Mouse (Mus musculus) adrenal gland, adult 10 weeks (tissue): ENCODE results near the gene Olfr181. TPM values are rescaled to one million over a fixed set of nuclear protein-coding genes. Genes with fewer than 3 reads are reported as not detected.

Experiments used
- polyA plus RNA-seq: library from polyadenylated mRNA; stranded (reverse); fragments of 350-450 nt; fragmentation: Illumina TruSeq; extraction: RNeasy Lipid Tissue Mini Kit (QIAGEN cat#74804); gene quantifications from one replicate; pipeline ENCODE4 v1.2.3, GENCODE M21; 2014; ENCODE audit warnings: low read depth, low replicate concordance

Gene Olfr181
- polyA plus RNA-seq: not detected

GRCm38 (mm10) chr16:58928655-58929054, at the start of gene Olfr181:
Gene Olfr181 (minus strand): TSS chr16:58928755.

GRCm38 (mm10) chr16:58929292-58929691, 737 bp upstream of the Olfr181 start, which contains the start of gene Olfr180:
Gene Olfr180 (minus strand): TSS chr16:58929392.

GRCm38 (mm10) chr16:58891963-58892362, 36.6 kb downstream of the Olfr181 start, which contains the start of gene Olfr178:
Gene Olfr178 (minus strand): TSS chr16:58892063.

Other genes with a start within 250 kb of the Olfr181 start
- not detected for gene Gpr15, start 209.7 kb downstream of the Olfr181 start, polyA plus RNA-seq
- gene Cldnd1, start 200.8 kb downstream of the Olfr181 start, polyA plus RNA-seq: 106 TPM
- not detected for gene Olfr172, start 165.6 kb downstream of the Olfr181 start, polyA plus RNA-seq
- gene Olfr173, start 128.5 kb downstream of the Olfr181 start, polyA plus RNA-seq: not detected
- gene Olfr175-ps1, start 102.0 kb downstream of the Olfr181 start, polyA plus RNA-seq: not detected
- not detected for gene Olfr177, start 54.0 kb downstream of the Olfr181 start, polyA plus RNA-seq
- gene Olfr178, start 36.7 kb downstream of the Olfr181 start, polyA plus RNA-seq: not detected
- gene Olfr180, start 637 bp upstream of the Olfr181 start, polyA plus RNA-seq: not detected
- gene Olfr183, start 66.6 kb upstream of the Olfr181 start, polyA plus RNA-seq: not detected
- not detected for gene Olfr186, start 101.5 kb upstream of the Olfr181 start, polyA plus RNA-seq
- not detected for gene Olfr187, start 111.0 kb upstream of the Olfr181 start, polyA plus RNA-seq
- gene Olfr190, start 149.2 kb upstream of the Olfr181 start, polyA plus RNA-seq: not detected
- gene Olfr191, start 161.1 kb upstream of the Olfr181 start, polyA plus RNA-seq: not detected
- gene Olfr193, start 183.1 kb upstream of the Olfr181 start, polyA plus RNA-seq: not detected
- not detected for gene Olfr194, start 192.3 kb upstream of the Olfr181 start, polyA plus RNA-seq
- not detected for gene Olfr195, start 218.3 kb upstream of the Olfr181 start, polyA plus RNA-seq
- not detected for gene Olfr196, start 241.7 kb upstream of the Olfr181 start, polyA plus RNA-seq